Mouse (Mus musculus) layer of hippocampus, postnatal 36 days (tissue): ENCODE measurements around the gene Wnt10b. TPM values are rescaled to one million over a fixed set of nuclear protein-coding genes. Genes with fewer than 3 reads are reported as not detected.
"Not testable (repeated sequence)": the region's sequence is repeated elsewhere in the genome, so short reads cannot be mapped to it uniquely, and the experiment has no call there.

Source experiments
- DNase-seq, 2 experiments: peaks; one replicate each; pipeline ENCODE4 v3.0.0; 2022
- total RNA-seq, 2 experiments: library from RNA; stranded (reverse); gene quantifications; 2 replicates each; pipeline ENCODE4 v1.2.3; 2021

The Wnt10b gene
- total RNA-seq, 2 experiments from 2014 or later, result 0.42 to 0.61 TPM

- no peak for DNase-seq
Measured at GRCm38 (mm10) chr15:98771813-98772425, 6.0 kb downstream of the Wnt10b start.

- DNase-seq, result no peak
Measured at GRCm38 (mm10) chr15:98768259-98768658, 9.7 kb downstream of the Wnt10b start.

GRCm38 (mm10) chr15:98765929-98766328 is 12.0 kb downstream of the Wnt10b start:
- no peak for DNase-seq

- peak; percentile 96 to 97 for DNase-seq
Measured at GRCm38 (mm10) chr15:98762670-98763529, 15.1 kb downstream of the Wnt10b start, which contains the start of gene Arf3. TSS of gene Arf3 (minus strand) at chr15:98763214.

- DNase-seq, result peak; percentile 75
Measured at GRCm38 (mm10) chr15:98762201-98762621, 15.7 kb downstream of the Wnt10b start.

GRCm38 (mm10) chr15:98754125-98754524 is 23.8 kb downstream of the Wnt10b start:
- no peak for DNase-seq

- no peak for DNase-seq
Measured at GRCm38 (mm10) chr15:98753021-98753423, 24.9 kb downstream of the Wnt10b start.

GRCm38 (mm10) chr15:98749093-98749492 is 28.9 kb downstream of the Wnt10b start:
- DNase-seq, result no peak

GRCm38 (mm10) chr15:98747296-98747695 is 30.7 kb downstream of the Wnt10b start:
- no peak for DNase-seq

GRCm38 (mm10) chr15:98746344-98746965 is 31.5 kb downstream of the Wnt10b start:
- DNase-seq, result no peak

GRCm38 (mm10) chr15:98743863-98744262 is 34.1 kb downstream of the Wnt10b start:
- not testable (repeated sequence) for DNase-seq

- DNase-seq, result no peak
Measured at GRCm38 (mm10) chr15:98742766-98743428, 35.1 kb downstream of the Wnt10b start.

- DNase-seq, result no peak
Measured at GRCm38 (mm10) chr15:98740219-98740618, 37.7 kb downstream of the Wnt10b start.

- DNase-seq, result no peak
Measured at GRCm38 (mm10) chr15:98738796-98739195, 39.2 kb downstream of the Wnt10b start.

GRCm38 (mm10) chr15:98737881-98738280 is 40.1 kb downstream of the Wnt10b start:
- no peak for DNase-seq

- no peak for DNase-seq
Measured at GRCm38 (mm10) chr15:98736521-98736920, 41.4 kb downstream of the Wnt10b start.

GRCm38 (mm10) chr15:98733976-98734566 is 43.9 kb downstream of the Wnt10b start:
- DNase-seq, result no peak

- no peak for DNase-seq
Measured at GRCm38 (mm10) chr15:98733370-98733769, 44.6 kb downstream of the Wnt10b start.

- no peak for DNase-seq
Measured at GRCm38 (mm10) chr15:98732006-98732531, 45.9 kb downstream of the Wnt10b start.

- DNase-seq, result no peak
Measured at GRCm38 (mm10) chr15:98730790-98731189, 47.2 kb downstream of the Wnt10b start.

GRCm38 (mm10) chr15:98729791-98730545 is 48.0 kb downstream of the Wnt10b start:
- DNase-seq, result no peak
